Mouse (Mus musculus) gastrocnemius, postnatal 14 days (tissue): ENCODE results near the gene Rhoh. TPM values are rescaled to one million over a fixed set of nuclear protein-coding genes. Genes with fewer than 3 reads are reported as not detected.
A peak's percentile ranks its signal among the peaks of the same experiment; 100 is the strongest.

Experiments
- DNase-seq: peaks from one replicate; pipeline ENCODE4 v3.0.0; 2021; ENCODE audit warnings: mixed read lengths
- intact Hi-C: fragments of 180-260 bp; cut with DNase I; formaldehyde crosslinking; loops from one replicate; pipeline ENCODE4 v1.15.1; 2025; ENCODE audit warnings: low total_unique reads
- total RNA-seq, 2 experiments: library from RNA; stranded (reverse); gene quantifications; 2 replicates each; pipeline ENCODE4 v1.2.3; 2021

Gene Rhoh
- total RNA-seq, 2 experiments from 2014 or later: 0.29 to 1.0 TPM

DNA sequence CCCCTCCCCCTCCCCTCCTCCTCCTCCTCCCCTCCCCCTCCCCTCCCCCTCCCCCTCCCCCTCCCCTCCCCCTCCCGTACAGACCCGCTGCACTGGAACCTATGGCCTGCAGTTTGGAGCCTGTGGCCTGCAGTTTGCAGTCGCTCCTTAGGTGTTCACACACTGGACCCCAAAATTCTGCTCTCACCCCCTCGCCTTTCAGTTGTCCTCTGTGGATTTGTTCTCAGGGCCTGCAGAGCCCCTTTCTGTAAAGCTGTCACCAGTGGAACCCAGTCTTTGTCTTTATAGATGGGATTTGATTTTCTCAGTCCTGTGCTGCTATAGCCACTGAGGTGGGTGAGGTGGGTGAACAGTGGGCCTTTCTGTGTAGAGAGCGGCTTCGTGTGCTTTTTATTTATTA lies 2.7 kb upstream of the Rhoh start:
- intact Hi-C loops: no loop called here
- DNase-seq: no peak

DNA sequence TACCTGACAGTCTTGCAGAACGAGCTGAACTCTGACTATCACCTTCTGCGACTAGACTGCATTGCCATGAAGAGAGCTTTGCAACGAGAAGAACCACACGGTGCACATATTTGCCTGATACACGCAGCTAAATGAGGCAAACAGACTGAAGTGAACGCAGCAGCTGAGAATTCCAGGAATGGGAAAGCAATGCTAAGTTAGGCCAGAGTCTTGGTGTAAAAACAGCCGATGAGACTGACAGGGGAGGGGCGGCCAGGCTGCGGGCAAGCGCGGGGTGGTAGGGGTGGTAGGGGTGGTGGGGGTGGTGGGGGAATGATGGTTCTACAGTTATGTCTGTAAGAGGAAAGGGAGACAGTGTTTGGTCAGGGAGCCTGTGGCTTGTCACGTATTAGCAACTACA lies 2.1 kb upstream of the Rhoh start:
- DNase-seq: peak; percentile 41
- intact Hi-C loops: no loop called here

- DNase-seq: no peak
- intact Hi-C loops: no loop called here
These were observed 1.6 kb upstream of the Rhoh start for GRCm38 (mm10) chr5:65859396-65859795.

- intact Hi-C loops: no loop called here
- peak; percentile 13 for DNase-seq
These were observed 572 bp upstream of the Rhoh start for GRCm38 (mm10) chr5:65860281-65861000.

- intact Hi-C loops: no loop called here
These were observed 1.4 kb downstream of the Rhoh start for GRCm38 (mm10) chr5:65862217-65862927.

DNA sequence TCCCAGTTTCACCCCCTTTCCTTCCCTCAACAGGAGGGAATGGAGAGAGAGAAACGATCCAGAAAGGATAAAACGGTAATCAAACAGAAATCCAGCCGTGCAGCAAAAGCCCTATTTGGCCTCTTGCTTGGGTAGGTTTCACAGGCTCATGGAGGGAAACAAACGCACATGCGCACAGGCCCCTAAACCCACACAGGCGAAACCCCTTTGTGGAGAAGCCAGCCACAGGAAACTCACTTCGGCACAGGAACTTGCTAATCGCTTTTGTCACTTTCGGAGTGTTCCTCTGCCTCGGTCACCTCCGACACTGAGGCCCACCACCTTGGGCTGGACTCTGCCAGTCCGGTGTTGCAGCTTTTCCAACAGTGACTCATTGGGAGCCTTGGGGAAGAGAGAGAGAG lies 2.3 kb downstream of the Rhoh start:
- intact Hi-C loops: no loop called here

More at GRCm38 (mm10) chr5:65862217-65862927, 1.4 kb downstream of the Rhoh start:
- DNase-seq: no peak

DNA sequence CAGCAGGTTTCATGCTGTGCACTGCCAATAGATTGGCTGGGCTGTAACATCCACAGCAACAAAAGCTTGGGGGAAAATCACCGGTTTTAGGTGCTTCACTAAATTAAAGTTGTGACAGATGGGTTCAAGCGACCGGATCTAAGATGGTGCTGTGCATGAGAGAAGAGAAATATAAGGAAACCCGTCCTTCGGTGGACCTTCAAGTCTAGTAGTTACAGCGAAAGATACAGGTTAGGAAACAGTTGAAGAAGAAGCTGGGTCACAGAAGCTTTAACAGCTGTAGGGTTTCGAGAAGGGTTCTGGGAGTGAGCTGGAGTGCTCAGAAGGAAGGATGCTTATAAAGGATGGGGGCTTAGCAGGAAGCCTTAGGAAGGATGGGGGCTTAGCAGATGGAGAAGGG lies 3.5 kb downstream of the Rhoh start:
- intact Hi-C loops: no loop called here
- DNase-seq: no peak

More for the DNA sequence above, 2.3 kb downstream of the Rhoh start:
- peak; percentile 20 for DNase-seq

DNA sequence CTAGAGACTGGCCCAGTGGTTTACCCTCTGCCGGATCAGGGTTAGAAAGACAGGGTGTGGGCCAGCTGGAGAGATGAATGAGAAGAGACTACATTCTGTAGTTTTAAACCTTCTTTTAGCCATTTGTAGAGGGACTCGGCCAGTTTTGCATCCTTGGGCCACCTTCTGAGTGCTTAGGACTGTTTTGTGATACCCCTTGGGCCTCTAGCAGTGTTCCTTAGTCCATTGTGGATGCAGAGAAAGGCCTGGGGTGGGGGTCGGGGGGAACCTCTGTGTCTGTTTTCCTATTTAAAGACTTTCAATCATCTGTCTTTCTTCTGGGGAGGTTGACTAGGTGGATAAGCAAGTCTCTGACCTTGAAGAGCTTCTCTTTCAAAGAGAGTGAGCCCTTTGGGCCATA lies 3.9 kb downstream of the Rhoh start:
- intact Hi-C loops: no loop called here
- no peak for DNase-seq

GRCm38 (mm10) chr5:65866591-65866990 lies 5.6 kb downstream of the Rhoh start:
- intact Hi-C loops: no loop called here
- DNase-seq: no peak

GRCm38 (mm10) chr5:65867380-65868116 lies 6.5 kb downstream of the Rhoh start:
- intact Hi-C loops: no loop called here
- no peak for DNase-seq

DNA sequence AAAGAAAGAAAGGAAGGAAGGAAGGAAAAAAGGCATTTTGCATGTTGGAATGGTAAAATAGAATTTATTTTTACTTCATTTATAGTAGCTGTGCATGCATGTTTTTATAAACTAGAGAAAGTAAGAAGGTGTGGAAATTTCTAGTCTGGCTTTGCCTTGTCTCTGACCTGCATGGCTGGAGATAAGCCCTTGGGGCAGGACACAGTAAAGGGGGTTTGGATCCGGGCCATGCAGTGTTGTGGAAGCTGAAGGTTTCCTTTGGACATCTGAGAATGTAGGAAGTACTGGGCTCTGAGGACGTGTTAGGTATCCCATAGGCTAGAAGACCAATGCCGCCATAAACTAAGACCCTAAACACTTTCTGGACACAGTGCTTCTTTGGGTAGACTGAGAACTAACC lies 7.4 kb downstream of the Rhoh start:
- intact Hi-C loops: no loop called here
- no peak for DNase-seq

DNA sequence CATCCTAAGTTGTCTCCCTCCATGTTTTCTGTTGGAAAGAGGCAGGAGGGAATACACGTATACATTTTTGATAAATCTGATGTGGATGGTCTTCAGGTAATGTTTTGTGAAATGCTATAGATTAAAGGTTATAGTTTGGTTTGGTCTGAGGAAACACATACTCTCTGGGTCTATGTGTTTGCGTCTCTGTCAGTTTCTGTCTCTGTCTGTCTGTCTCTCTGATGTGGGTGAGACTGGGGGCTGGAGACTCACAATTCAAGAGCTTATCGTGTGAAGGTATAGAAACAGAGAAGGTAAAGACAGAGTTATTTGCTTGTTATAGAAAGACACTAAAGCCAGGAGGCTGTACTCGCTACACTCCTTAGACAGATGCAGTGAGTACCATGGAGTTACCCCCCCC lies 8.6 kb downstream of the Rhoh start:
- DNase-seq: no peak
- intact Hi-C loops: no loop called here

DNA sequence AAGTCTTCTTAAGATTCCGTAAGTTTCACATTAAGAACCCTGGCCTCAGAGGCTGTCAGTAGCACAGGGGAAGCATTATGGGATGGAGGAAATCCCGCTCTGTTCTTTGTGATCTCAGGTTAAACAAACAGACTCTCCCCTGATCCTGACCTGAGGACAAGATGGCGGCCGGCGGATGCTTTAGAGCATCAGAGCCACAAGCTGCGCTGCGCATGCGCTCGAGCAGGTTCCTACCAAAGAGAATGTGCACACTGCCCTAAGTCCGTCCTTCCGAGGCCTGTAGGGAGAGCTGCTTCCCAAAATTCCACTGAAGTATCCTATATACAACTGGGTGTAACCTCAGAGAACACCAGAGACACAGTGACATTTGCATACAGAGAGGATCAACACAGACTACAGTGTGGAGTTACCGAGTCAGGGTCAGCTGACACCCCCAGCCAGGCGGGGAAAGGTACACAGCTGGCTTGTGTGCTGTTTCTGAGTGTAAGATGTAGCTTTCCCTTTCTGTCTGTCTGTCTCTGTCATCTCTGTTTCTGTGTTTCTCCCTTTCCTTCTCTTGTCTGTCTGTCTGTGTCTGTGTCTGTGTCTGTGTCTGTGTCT lies 10.4 kb downstream of the Rhoh start:
- no peak for DNase-seq
- intact Hi-C loops: no loop called here

DNA sequence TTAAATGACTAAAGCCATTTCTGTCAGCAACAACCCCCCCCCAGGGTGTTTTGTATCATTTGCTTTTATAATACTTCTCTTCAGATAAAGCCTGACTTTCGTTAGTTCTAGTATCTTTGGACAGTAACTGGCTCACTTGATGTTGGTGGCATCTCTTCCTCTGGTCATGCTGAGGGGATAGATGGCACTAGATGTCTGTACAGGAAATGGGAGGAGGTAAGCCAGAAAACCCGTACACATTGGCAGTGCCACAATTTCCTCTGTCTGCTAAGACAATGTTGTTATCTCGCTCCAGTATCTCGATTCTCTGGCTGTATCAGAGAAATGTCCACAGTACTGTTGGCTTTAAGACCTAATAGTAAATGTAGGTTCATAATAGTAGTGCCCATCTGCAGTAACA lies 12.2 kb downstream of the Rhoh start:
- DNase-seq: no peak
- intact Hi-C loops: no loop called here

DNA sequence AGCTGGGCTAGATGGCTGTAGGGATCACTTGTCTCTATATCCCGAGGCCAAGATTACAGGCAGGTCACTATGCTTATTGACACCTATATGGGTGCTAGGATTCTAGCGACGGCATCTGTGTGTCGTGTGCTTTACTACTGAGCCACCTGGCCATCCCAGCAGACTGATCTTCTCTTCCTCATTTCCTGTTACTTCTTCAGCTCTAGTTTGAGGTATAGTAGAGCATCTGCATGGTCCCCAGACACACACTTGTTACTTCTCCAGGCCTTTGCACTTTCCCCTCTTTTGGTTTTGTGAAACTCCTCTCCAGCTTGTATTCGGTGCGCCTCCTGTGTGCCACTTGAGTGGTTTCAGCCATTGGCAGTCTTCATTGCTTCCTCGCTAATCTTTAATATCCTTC lies 14.3 kb downstream of the Rhoh start:
- no peak for DNase-seq
- intact Hi-C loops: no loop called here

DNA sequence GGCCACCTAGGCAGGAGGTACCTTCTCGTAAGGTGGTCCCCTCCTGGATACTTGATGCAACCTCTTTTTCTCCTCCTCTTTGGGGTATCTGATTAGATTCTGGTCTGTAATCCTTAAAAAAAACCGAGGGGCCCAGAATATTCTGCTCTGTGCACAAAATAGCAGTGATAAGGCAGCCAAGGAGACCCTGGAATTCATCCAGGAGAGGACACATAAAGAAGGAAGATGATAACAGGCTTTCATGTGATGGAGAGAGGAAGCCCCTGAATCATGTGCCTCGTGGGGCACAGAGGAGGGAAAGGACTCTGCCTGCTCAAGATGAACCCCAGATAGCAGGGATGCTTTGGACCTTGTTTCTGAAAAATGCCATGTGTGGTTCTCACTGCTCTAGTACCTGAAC lies 17.4 kb downstream of the Rhoh start:
- DNase-seq: no peak
- intact Hi-C loops: no loop called here

GRCm38 (mm10) chr5:65881254-65881653 lies 20.2 kb downstream of the Rhoh start:
- no peak for DNase-seq
- intact Hi-C loops: no loop called here

GRCm38 (mm10) chr5:65882476-65883205 lies 21.6 kb downstream of the Rhoh start:
- no peak for DNase-seq
- intact Hi-C loops: no loop called here

GRCm38 (mm10) chr5:65883355-65883754 lies 22.3 kb downstream of the Rhoh start:
- intact Hi-C loops: no loop called here
- DNase-seq: no peak
